ENCODE assay signal across 24 mouse cellular contexts in genomic region chr2:105789936-105790335, GRCm38 (mm10).
DNase-seq lines count a peak whose midpoint lies in the region; ATAC-seq and TF ChIP-seq lines count a peak whose summit lies in the region.
"Had no signal": no experiment of that assay in that cellular context is flagged by ENCODE, and none has a peak within 500 bp of the region (broad histone marks: within the 10 kb centered on the region; RNA-seq: fewer than 3 reads in every experiment).

No protein-coding gene starts in this region.

- DNase-seq in MEL (ENCODE audit: low read depth, low spot score) (peak; percentile 44), adipocyte (ENCODE audit: low spot score) (peak; percentile 12)
- no peak for DNase-seq in spleen, postnatal 36 days (ENCODE audit: low spot score in 2 of 2)
- DNase-seq in frontal cortex, postnatal 14 days (ENCODE audit: low spot score in 2 of 2): no peak
- DNase-seq: adrenal gland, adult 2 months; adrenal gland, postnatal 10 days; adrenal gland, postnatal 25 days; B cell, adult 2 months; cerebellum, adult 11 months; cerebellum, adult 18-20 months; cerebellum, adult 8-10 months; cerebellum, postnatal 10 days; cerebellum, postnatal 25 days; forebrain, postnatal 0 days had no signal

- ATAC-seq in megakaryocyte-erythroid progenitor cell, adult 5-6 weeks (replicated peaks; ENCODE audit: low FRiP score, low TSS enrichment, poor library complexity, severe bottlenecking): peak; percentile 81
- ATAC-seq: activated CD4-positive, CD25-positive, alpha-beta regulatory T cell, adult 4 months; CD4-positive, CD25-positive, alpha-beta regulatory T cell, adult 4 months; forebrain, embryonic 13.5 days; forebrain, embryonic 15.5 days; forebrain, postnatal 0 days; Patski had no signal

- no peak for TF ChIP-seq RAD21 in MEL (IDR thresholded peaks at IDR 0.05; ENCODE audit: low read depth, low read length)

- H3K9ac ChIP-seq in MEL (ENCODE audit: control insufficient read depth, low read depth, low read length, poor library complexity, severe bottlenecking): no peak overlapping the region
- H3K9ac ChIP-seq: embryonic facial prominence, embryonic 12.5 days; forebrain, embryonic 13.5 days; forebrain, embryonic 15.5 days; forebrain, postnatal 0 days had no signal

- no peaks in the 10 kb centered on the region for H3K27me3 ChIP-seq in MEL (ENCODE audit: control insufficient read depth in 1 of 2, insufficient read depth in 2 of 2, low read length in 2 of 2)
- H3K27me3 ChIP-seq: CH12.LX; embryonic facial prominence, embryonic 12.5 days; forebrain, embryonic 13.5 days; Patski had no signal

- no peak for TF ChIP-seq CTCF in MEL (IDR thresholded peaks at IDR 0.05 in 2 of 3, conservative IDR thresholded peaks at IDR 0.05 in 1 of 3; ENCODE audit: control insufficient read depth in 1 of 3, insufficient read depth in 1 of 3, low read depth in 2 of 3, low read length in 3 of 3, poor library complexity in 1 of 3, severe bottlenecking in 1 of 3)

- H3K9me3 ChIP-seq in MEL (replicated peaks; ENCODE audit: insufficient read depth, low read length): no peaks in the 10 kb centered on the region
- H3K9me3 ChIP-seq: embryonic facial prominence, embryonic 10.5 days; embryonic facial prominence, embryonic 12.5 days; forebrain, embryonic 13.5 days; forebrain, embryonic 15.5 days; G1E had no signal

- peaks cover 0 to 16% of the 10 kb centered on the region in 2 experiments; a peak in 3 of 4 replicates for H3K36me3 ChIP-seq in MEL (ENCODE audit: control insufficient read depth in 1 of 2, insufficient read depth in 2 of 2, low read length in 2 of 2)
- H3K36me3 ChIP-seq: embryonic facial prominence, embryonic 10.5 days; embryonic facial prominence, embryonic 12.5 days; forebrain, embryonic 15.5 days had no signal

- no peaks in the 10 kb centered on the region for H3K79me2 ChIP-seq in MEL (ENCODE audit: control insufficient read depth, insufficient read depth, low read length, poor library complexity)

- H3K4me1 ChIP-seq in MEL (ENCODE audit: control insufficient read depth in 1 of 2, insufficient read depth in 2 of 2, low read length in 2 of 2): peaks cover 2 to 9% of the 10 kb centered on the region in 2 experiments
- H3K4me1 ChIP-seq: embryonic facial prominence, embryonic 10.5 days; embryonic facial prominence, embryonic 12.5 days had no signal

- H3K4me3 ChIP-seq in MEL (ENCODE audit: control insufficient read depth in 1 of 2, insufficient read depth in 1 of 2, low read depth in 2 of 2, low read length in 2 of 2): no peak overlapping the region
- H3K4me3 ChIP-seq: embryonic facial prominence, embryonic 10.5 days; embryonic facial prominence, embryonic 12.5 days; forebrain, embryonic 13.5 days; forebrain, embryonic 15.5 days had no signal

- no peak overlapping the region for H3K27ac ChIP-seq in MEL (ENCODE audit: control insufficient read depth, low read depth, low read length)
- H3K27ac ChIP-seq: embryonic facial prominence, embryonic 10.5 days; embryonic facial prominence, embryonic 12.5 days; forebrain, embryonic 13.5 days; forebrain, embryonic 15.5 days had no signal

- TF ChIP-seq EP300 in MEL (IDR thresholded peaks at IDR 0.05; ENCODE audit: low read depth in 1 of 2, low read length in 2 of 2): no peak

- TF ChIP-seq POLR2A in MEL (IDR thresholded peaks at IDR 0.05; ENCODE audit: control insufficient read depth in 1 of 2, insufficient read depth in 1 of 2, low read depth in 1 of 2, low read length in 2 of 2, poor library complexity in 1 of 2): no peak

TF ChIP-seq in MEL, 35 proteins besides CTCF, POLR2A, EP300 and RAD21:
- TF ChIP-seq TAL1 (IDR thresholded peaks at IDR 0.05; ENCODE audit: low read length) (no peak), TBP (IDR thresholded peaks at IDR 0.05; ENCODE audit: low read depth, low read length) (peak; percentile 79), SIN3A (IDR thresholded peaks at IDR 0.05; ENCODE audit: low read length) (no peak)
TF ChIP-seq in MEL: peak in this region for 1.

Comparison
In these comparisons a context has a peak if more than half of its experiments do, and no peak if none do; other contexts are left out.
1. DNase-seq: peak in MEL (single experiment) and adipocyte (single experiment); none in spleen, postnatal 36 days (0 of 2) and frontal cortex, postnatal 14 days (0 of 2).